Mouse (Mus musculus) lung, adult 2 months (tissue): ENCODE measurements around the gene Olfr66.

Experiments used
- CTCF ChIP-seq: fragments of 200-500 bp; IDR thresholded peaks from 2 replicates; pipeline ENCODE4 v1.5.1; 2011; ENCODE audit warnings: mild to moderate bottlenecking, low read length, control low read depth; ENCODE audit not compliant: insufficient read depth
- POLR2A ChIP-seq: fragments of 200-500 bp; IDR thresholded peaks from 2 replicates; pipeline ENCODE4 v1.6.1; 2011; ENCODE audit warnings: low read depth, mild to moderate bottlenecking, control low read depth, low read length, borderline replicate concordance; ENCODE audit errors: extremely low read depth

GRCm38 (mm10) chr7:103873064-103873463 lies 13.0 kb downstream of the Olfr66 start:
- TF ChIP-seq CTCF, result no peak
- TF ChIP-seq POLR2A, result no peak
